Mouse (Mus musculus) left cerebral cortex, postnatal 4 days (tissue): ENCODE data around the gene Pou6f1. TPM values are rescaled to one million over a fixed set of nuclear protein-coding genes. Genes with fewer than 3 reads are reported as not detected.

ENCODE experiments used
- DNase-seq: peaks from one replicate; pipeline ENCODE4 v3.0.0-alpha.2; 2022
- intact Hi-C: fragments of 180-260 bp; cut with DNase I; formaldehyde crosslinking; loops from one replicate; pipeline ENCODE4 v1.15.1; 2025
- microRNA-seq: library from miRNA; unstranded; fragments of <30 nt; microRNA quantifications from one replicate; pipeline ENCODE4 v1.2.0, GENCODE M21; 2022
- total RNA-seq, 2 experiments: library from RNA; stranded (reverse); gene quantifications; 2 replicates each; pipeline ENCODE4 v1.2.3; 2021

The Pou6f1 gene
- total RNA-seq, 2 experiments from 2014 or later = 123 to 125 TPM

DNA sequence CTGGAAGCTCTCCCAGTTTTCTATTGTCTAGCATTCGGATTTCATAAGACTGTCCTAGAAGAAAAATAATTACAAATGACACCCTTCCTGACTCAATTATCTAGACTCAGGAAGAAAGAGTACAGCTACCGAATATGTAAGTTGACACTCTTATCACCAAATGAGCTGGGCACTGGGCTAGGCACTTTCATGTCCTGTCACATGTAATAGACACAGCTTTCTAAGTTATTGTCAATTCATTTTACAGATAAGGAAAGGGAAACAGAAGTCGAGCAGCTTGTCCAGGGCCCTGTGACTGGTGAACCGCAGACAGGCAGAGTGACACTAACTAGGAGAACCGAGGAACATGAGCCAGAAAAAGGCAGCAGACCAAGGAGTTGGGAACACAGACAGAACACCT is 71.9 kb downstream of the Pou6f1 start:
- intact Hi-C loops = no loop called here
- DNase-seq = no peak

DNA sequence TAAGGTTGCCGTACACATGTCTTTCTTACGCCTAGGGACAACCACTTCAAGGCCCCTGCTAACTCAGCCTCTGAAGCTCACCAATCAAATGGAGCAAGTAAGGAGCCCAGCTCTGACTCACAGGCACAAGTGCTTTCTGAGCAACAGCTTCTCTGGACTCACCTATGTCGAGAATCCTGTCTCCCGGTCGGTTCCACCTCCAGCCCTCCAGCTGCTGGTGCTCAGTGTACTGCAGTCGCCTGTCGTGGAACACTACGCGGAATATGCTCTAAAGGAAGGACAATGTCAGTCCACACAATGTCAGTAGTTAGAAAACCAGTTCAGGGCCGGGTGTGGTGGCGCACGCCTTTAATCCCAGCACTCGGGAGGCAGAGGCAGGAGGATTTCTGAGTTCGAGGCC is 74.4 kb downstream of the Pou6f1 start:
- DNase-seq = no peak
- intact Hi-C loops = no loop called here

Small RNA genes lying within 50 kb of the gene (microRNA-seq; reads per million reads assigned to microRNA genes)
- gene Mir6961 = not detected

Other genes with a start within 250 kb of the Pou6f1 start
- gene Methig1, start 246.8 kb downstream of the Pou6f1 start, total RNA-seq = not detected
- under 1 TPM; 0.24 to 0.38 TPM for gene Mettl7a2, start 246.8 kb downstream of the Pou6f1 start, total RNA-seq
- gene Higd1c, start 235.4 kb downstream of the Pou6f1 start, total RNA-seq = not detected
- not detected for gene Gm5475, start 177.8 kb downstream of the Pou6f1 start, total RNA-seq
- 10 to 100 TPM; 55.9 to 61.2 TPM for gene Slc11a2, start 174.9 kb downstream of the Pou6f1 start, total RNA-seq
- gene Letmd1, start 131.0 kb downstream of the Pou6f1 start, total RNA-seq = 10 to 100 TPM; 65.8 to 70.5 TPM
- 10 to 100 TPM; 53.1 to 54.0 TPM for gene Csrnp2, start 104.5 kb downstream of the Pou6f1 start, total RNA-seq
- gene Tfcp2, start 48.0 kb downstream of the Pou6f1 start, total RNA-seq = 10 to 100 TPM; 33.0 to 36.5 TPM
- 10 to 100 TPM; 67.6 to 71.0 TPM for gene Dazap2, start 15.4 kb upstream of the Pou6f1 start, total RNA-seq
- gene Smagp, start 37.0 kb upstream of the Pou6f1 start, total RNA-seq = 1 to 10 TPM; 2.4 to 3.2 TPM
- gene Bin2, start 69.6 kb upstream of the Pou6f1 start, total RNA-seq = 1 to 10 TPM; 1.8 to 2.4 TPM
- gene Cela1, start 87.9 kb upstream of the Pou6f1 start, total RNA-seq = 1 to 10 TPM in 1 of 2 experiments, under 1 TPM in 1; 0.74 to 1.2 TPM
- gene Galnt6, start 129.4 kb upstream of the Pou6f1 start, total RNA-seq = under 1 TPM; 0.34 to 0.40 TPM
- 10 to 100 TPM; 70.6 to 78.6 TPM for gene Slc4a8, start 161.8 kb upstream of the Pou6f1 start, total RNA-seq